Mouse (Mus musculus): ENCODE results near the gene Dus2.

- TF ChIP-seq CTCF (IDR thresholded peaks at IDR 0.05; ENCODE audit: low read depth) (no peak), EP300 (optimal IDR thresholded peaks at IDR 0.05) (no peak)
Observed at GRCm38 (mm10) chr8:105992499-105992898, 1.4 kb downstream of the Dus2 start.
